Mouse (Mus musculus) ES-E14 (cell line): ENCODE measurements around the gene Med25.

ENCODE experiments used
- HCFC1 ChIP-seq: IDR thresholded peaks from 2 replicates; pipeline ENCODE4 v1.6.1; 2012; ENCODE audit warnings: low read length, inconsistent platforms, borderline replicate concordance; ENCODE audit not compliant: insufficient read depth
- MAFK ChIP-seq: IDR thresholded peaks from 2 replicates; pipeline ENCODE4 v1.6.1; 2014; ENCODE audit warnings: mild to moderate bottlenecking, low read depth, low read length, inconsistent platforms; ENCODE audit not compliant: insufficient read depth

DNA sequence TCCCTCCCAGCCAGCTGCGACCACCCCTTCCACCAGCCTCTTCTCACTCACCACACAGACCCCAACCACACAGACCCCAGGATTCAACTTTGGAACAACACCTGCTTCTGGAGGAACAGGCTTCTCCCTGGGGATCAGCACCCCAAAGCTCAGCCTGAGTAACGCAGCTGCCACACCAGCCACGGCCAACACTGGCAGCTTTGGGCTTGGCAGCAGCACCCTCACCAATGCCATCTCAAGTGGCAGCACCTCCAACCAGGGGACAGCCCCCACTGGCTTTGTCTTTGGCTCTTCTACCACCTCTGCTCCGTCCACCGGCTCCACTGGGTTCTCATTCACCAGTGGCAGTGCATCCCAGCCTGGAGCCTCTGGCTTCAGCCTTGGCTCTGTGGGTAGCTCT, 63.8 kb downstream of the Med25 start:
- no peak for TF ChIP-seq MAFK
- no peak for TF ChIP-seq HCFC1
